Mouse (Mus musculus) thymus, adult 2 months (tissue): ENCODE results near the gene Ly6g6c.

Experiments used
- CTCF ChIP-seq: fragments of 200-500 bp; IDR thresholded peaks from 2 replicates; pipeline ENCODE4 v1.5.1; 2012; ENCODE audit warnings: mild to moderate bottlenecking, control low read depth, low read length, moderate library complexity, borderline replicate concordance; ENCODE audit not compliant: control insufficient read depth, poor library complexity, insufficient read depth; ENCODE audit errors: extremely low read depth
- POLR2A ChIP-seq: fragments of 200-500 bp; IDR thresholded peaks from 2 replicates; pipeline ENCODE4 v1.6.1; 2012; ENCODE audit warnings: mild to moderate bottlenecking, low read length, control low read depth, moderate library complexity; ENCODE audit not compliant: control insufficient read depth, poor library complexity, insufficient read depth; ENCODE audit errors: extremely low read depth

- no peak for TF ChIP-seq CTCF
- no peak for TF ChIP-seq POLR2A
Observed at GRCm38 (mm10) chr17:35071454-35071853, 6.3 kb downstream of the Ly6g6c start.
